Mouse (Mus musculus) CD4-positive, CD25-positive, alpha-beta regulatory T cell, adult 2 months (primary cell): Measurements from ENCODE around the gene Srek1.

Experiments
- DNase-seq: peaks from one replicate; pipeline ENCODE4 v3.0.0-alpha.2; 2012; ENCODE audit warnings: low read depth, low spot score

Gene Srek1

DNA sequence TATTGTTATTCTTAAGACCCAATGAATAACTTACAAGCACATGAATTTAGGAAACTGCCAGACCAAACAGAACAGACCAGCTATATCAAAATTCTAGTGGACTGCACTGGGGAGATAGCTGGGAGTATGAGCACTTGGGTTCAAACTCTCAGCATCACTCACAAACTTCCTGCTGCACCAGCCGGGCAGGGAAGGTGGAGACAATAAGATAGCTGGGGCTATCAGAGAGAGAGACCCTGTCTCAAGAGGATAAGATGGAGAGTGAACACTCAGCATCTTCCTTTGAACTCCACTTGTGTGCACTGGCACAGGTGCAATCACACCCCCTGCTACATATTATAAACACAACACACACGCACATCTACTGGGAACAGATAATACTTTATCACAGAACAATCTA is 47.5 kb downstream of the Srek1 start:
- DNase-seq: no peak

DNA sequence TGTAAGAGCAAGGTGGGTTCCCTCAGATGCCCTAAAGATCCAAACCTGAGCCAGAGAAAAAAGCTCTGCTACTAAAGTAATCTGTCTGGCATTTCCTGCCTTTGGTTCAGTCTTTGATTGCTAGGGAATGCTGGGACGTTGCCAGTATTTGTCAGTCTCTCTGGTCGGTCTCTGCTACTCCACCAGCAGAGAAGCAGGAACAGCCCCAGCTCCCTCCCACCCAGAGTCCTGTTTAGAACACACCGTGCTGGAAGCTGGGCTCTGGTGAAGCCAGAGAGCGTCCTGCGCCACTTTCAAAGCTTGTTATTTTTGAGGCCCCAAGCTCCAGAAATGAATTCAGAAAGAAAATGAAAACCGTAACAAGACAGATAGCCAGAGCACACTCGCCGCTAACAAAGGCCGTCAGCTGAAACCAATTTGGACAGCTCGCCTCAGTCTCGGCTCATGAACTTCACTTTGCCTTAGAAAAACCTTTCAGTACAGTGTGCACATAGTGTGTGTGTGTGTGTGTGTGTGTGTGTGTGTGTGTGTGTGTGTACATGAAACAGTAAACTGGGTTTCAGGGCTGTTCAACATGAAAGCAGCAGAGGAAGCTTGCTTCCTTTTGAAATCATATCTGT is 62.9 kb downstream of the Srek1 start:
- no peak for DNase-seq

DNA sequence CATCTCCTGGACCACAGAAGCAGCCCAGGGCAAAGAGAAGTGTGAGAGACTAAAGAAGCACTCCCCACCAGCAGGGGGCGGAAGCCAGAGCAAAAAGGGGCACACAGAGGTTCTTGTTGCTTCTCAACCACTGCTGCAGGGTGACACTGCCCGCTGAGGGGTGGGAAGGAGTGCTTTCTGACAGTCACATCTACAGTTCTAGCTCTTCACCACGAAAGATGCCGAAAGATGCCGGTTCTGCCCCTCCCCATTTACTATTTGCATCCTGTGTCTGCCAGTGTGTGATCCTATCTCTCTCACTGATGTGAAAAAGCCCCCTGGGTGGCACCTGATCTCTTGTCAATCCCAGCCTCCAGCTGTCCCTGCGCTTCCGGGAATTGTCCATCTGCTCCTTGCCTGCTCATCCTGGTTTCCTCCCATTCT is 64.0 kb downstream of the Srek1 start:
- DNase-seq: peak; percentile 52

DNA sequence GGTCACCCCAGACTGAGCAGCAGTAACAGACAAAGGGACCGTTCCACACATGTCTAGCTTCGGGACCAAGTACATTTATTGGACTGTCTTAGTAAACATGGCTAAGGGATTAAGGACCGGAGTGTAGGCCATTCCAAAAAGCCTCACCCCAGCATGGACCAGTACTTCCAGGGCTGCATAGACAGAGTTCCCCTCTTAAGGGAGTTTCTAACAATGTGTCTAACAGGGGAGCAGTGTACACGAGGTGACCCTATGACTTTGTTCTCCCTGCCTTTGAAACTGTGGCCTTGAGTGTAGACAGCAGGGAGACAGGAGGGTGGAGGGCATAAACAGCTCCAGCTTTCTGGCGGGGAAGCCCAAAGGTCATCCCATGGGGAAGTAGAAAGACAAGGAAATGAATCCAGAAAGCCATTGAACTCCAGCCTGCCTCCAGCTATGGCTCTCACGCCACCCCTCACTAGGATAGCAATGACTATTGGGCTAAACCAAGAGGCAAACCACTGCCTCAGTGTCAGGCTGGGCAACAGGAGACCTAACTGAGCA is 68.9 kb downstream of the Srek1 start:
- no peak for DNase-seq

DNA sequence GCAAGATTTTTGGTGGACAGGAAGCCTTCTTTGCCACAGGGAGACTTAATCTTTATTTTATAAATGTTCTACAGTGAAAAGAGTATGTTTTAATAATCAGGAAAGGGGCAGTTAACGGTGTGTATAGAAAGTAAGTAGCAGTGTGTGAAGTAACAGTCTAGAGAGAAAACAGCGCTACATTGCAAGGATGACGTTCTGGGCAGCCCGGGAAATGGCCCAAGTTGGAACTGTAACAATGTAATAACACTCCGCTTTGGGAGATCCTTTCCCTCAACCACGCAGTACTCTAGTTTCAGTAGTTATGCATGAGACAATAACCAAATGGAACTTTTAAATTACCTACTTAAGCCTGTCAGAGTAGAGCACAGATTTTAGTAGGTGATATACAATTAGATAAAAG is 70.6 kb downstream of the Srek1 start:
- no peak for DNase-seq

DNA sequence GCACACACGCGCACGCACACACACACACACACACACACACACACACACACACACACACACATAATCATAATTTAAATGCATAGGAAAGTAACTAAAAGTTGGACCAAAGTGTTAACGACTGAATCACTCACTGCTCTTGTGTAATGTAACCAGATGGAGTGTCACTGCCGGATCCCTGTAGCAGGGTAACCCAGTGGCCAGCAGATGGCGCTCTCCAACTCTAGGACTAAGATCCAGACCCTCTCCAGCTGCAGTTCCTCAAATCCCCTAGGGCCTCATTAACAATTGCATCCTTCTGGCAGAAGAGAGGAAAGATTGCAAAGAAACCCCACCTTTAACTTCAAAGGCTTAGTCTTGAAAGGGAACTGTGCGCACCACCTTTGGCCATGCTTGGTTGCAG is 71.0 kb downstream of the Srek1 start:
- peak; percentile 72 for DNase-seq

DNA sequence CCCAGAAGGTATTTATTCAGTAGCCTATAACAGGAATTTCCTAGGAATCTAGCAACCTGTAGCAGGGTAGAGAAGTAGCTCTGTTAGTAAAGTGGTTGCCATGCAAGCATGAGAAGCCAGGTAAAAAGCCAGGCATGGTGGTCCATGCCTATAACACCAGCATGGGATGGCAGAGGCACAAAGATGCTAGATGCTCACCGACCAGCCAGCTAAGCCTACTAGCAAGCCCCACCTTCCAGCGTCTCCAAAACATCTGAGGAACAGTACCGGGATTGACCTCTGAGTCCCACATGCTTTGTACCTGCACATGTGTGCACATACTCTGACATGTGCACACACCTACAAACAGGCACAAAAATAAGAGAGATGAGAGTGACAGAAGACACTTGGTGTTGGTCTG is 72.1 kb downstream of the Srek1 start:
- no peak for DNase-seq

DNA sequence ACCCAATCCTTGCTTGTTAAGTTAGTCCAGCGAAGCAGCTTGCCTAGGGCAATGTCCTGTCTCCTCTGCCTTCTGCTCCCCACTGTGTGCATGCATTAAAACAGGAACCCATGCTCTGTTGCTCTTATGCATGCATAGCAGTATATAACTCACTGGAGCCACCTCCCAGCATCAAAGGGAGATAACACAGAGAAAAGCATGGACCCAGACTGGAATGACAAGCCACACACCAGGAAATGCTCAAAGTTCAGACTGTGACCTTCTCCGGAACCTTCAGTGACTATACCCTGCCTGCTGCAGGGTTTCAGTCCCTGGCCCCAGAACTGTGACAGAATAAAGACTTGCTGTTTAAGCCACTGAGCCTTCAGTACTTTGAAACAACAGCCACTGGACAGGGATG is 73.7 kb downstream of the Srek1 start:
- no peak for DNase-seq

DNA sequence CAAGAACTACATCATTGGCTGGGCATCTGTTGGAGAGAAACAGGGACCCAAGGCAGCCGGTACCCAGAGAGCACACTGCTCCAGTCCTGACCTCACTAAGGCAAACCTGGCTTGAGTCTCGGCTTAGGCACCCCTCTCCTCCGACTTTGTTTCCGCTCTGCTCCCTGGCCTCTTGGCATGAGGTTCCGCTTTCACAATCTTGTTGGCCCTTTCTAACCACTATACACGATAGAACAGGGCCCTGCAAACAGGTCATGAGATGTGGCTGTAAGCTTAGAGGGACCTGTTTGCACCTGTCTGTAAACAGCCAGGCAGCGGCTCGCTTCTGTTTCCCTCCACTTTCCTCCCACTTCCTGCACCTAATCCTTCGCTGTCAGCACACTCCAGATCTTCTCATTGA is 76.4 kb downstream of the Srek1 start:
- DNase-seq: no peak

DNA sequence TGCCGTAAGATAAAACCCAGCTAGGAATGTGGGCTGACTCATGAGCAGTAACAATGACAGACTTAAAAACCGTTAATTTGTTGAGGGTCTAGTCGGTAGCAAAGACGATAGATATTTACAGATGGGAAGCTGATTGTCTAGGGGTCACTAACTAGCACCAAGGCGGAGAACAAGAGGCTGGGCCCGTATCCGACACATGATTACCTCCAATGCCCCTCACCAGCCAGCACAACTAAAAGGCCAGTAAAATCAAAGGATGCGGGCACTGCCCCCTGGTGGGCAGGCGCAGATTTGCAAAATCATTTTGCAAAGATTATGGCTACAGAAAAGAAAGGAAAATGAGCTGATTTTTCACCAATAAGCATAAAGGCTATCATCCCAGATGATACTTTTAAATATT is 78.2 kb downstream of the Srek1 start:
- DNase-seq: peak; percentile 38

DNA sequence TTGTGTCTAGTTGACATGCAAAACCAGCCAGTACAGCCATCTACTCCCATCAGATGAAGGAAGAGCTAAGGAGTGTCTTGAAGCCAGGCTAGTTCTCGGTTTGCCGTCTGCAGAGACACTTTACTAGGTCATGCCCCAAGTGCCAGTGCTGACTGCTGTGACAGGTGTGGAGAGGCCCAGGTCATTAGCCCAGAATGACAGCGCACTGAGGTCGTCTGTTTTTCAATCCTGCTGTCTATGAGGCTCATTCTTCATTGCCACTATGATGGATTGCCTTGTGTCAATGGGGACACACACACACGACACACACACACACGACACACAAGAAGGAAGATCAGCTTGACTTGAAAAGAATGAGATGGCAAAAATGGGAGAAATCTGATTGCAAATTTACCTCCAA is 79.0 kb downstream of the Srek1 start:
- no peak for DNase-seq
